Mouse (Mus musculus): ENCODE data around the gene Oard1. TPM values are rescaled to one million over a fixed set of nuclear protein-coding genes. Genes with fewer than 3 reads are reported as not detected.

The Oard1 gene
- polyA plus RNA-seq, 1 experiment, result 44.1 TPM

DNA sequence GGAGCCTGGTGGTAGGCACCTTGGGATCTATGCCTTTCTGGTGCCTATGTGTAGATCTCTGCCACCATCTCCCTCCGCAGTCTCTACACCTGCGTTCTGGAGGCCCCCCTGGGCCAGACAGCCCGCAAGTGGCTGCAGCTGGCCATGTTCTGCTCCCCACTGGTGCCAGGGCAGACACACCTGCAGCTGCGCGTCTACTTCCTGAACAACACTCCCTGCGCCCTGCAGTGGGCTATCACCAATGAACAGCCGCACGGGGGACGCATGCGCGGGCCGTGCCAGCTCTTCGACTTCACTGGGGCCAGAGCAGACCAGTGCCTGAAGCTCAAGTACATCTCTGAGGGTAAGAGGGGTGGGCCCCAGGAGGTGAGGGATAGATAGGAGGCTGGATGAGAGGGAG is 52.3 kb downstream of the Oard1 start:
- no peak overlapping the region for H3K4me3 ChIP-seq (replicated peaks; ENCODE audit: control insufficient read depth, low read depth, low read length)

DNA sequence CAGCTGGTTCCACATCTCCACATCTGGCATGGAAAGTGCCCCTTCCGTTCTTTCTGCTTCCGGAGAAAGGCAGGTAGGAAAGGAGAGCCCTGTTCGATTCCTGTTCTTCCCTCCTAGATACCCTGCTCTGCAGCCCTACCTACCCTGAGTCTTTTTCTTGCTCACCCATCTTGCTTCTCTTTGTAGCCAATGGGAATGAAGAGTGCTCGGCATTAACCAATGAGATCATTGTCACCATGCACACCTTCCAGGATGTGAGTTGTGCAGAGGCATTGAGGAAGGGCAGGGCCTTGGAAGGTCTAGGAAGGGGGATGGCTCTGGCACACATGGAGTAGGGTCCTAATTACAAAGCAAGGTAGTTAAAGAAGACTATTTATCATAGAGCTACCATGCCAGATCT is 53.6 kb downstream of the Oard1 start:
- WGBS, result 85% methylated on average over 4 of the region's 4 CpGs
- H3K4me1 ChIP-seq (ENCODE audit: control insufficient read depth, insufficient read depth, low read length), result no peaks in the 10 kb centered on the region
- no peak overlapping the region for H3K4me3 ChIP-seq (replicated peaks; ENCODE audit: control insufficient read depth, low read depth, low read length)
- no peak for TF ChIP-seq POLR2A (IDR thresholded peaks at IDR 0.05; ENCODE audit: borderline replicate concordance, control insufficient read depth, low read depth, low read length)
- no peak for TF ChIP-seq CTCF (IDR thresholded peaks at IDR 0.05; ENCODE audit: control insufficient read depth, insufficient read depth, low read length)
- no peak overlapping the region for H3K27ac ChIP-seq (ENCODE audit: control insufficient read depth, insufficient read depth, low read depth, low read length, poor library complexity)

More for the DNA sequence above, 52.3 kb downstream of the Oard1 start:
- TF ChIP-seq POLR2A (IDR thresholded peaks at IDR 0.05; ENCODE audit: borderline replicate concordance, control insufficient read depth, low read depth, low read length) (no peak), CTCF (IDR thresholded peaks at IDR 0.05; ENCODE audit: control insufficient read depth, insufficient read depth, low read length) (no peak)
- no peaks in the 10 kb centered on the region for H3K4me1 ChIP-seq (ENCODE audit: control insufficient read depth, insufficient read depth, low read length)
- WGBS, result 51% methylated on average over 13 of the region's 13 CpGs
- H3K27ac ChIP-seq (ENCODE audit: control insufficient read depth, insufficient read depth, low read depth, low read length, poor library complexity), result no peak overlapping the region

Other genes starting within 250 kb of the Oard1 start
- gene A530064D06Rik, start 242.7 kb upstream of the Oard1 start, polyA plus RNA-seq (2011; ENCODE audit: insufficient read depth, insufficient read length, low replicate concordance, missing spikeins), result 3.3 and 8.2 TPM in 2 replicates
- gene Trem1, start 177.2 kb upstream of the Oard1 start, polyA plus RNA-seq (2011; ENCODE audit: insufficient read depth, insufficient read length, low replicate concordance, missing spikeins), result 3.8 and 11.7 TPM in 2 replicates
- gene Trem3, start 162.2 kb upstream of the Oard1 start, polyA plus RNA-seq (2011; ENCODE audit: insufficient read depth, insufficient read length, low replicate concordance, missing spikeins), result 18.5 and 53.5 TPM in 2 replicates
- 5.4 and 21.2 TPM in 2 replicates for gene Treml4, start 145.7 kb upstream of the Oard1 start, polyA plus RNA-seq (2011; ENCODE audit: insufficient read depth, insufficient read length, low replicate concordance, missing spikeins)
- 56.4 and 152 TPM in 2 replicates for gene Treml2, start 110.5 kb upstream of the Oard1 start, polyA plus RNA-seq (2011; ENCODE audit: insufficient read depth, insufficient read length, low replicate concordance, missing spikeins)
- gene B430306N03Rik, start 93.9 kb upstream of the Oard1 start, polyA plus RNA-seq (2011; ENCODE audit: insufficient read depth, insufficient read length, low replicate concordance, missing spikeins), result 14.0 and 32.4 TPM in 2 replicates
- gene Trem2, start 63.6 kb upstream of the Oard1 start, polyA plus RNA-seq (2011; ENCODE audit: insufficient read depth, insufficient read length, low replicate concordance, missing spikeins), result 4.0 and 6.2 TPM in 2 replicates
- gene Treml1, start 50.1 kb upstream of the Oard1 start, polyA plus RNA-seq (2011; ENCODE audit: insufficient read depth, insufficient read length, low replicate concordance, missing spikeins), result 58.8 and 115 TPM in 2 replicates
- 24.2 and 28.6 TPM in 2 replicates for gene Nfya, start 108 bp upstream of the Oard1 start, polyA plus RNA-seq (2011; ENCODE audit: insufficient read depth, insufficient read length, low replicate concordance, missing spikeins)
- gene Apobec2, start 22.9 kb downstream of the Oard1 start, polyA plus RNA-seq (2011; ENCODE audit: insufficient read depth, insufficient read length, low replicate concordance, missing spikeins), result 0.92 TPM in 1 of 2 replicates, not detected in the other
- 307 and 314 TPM in 2 replicates for gene Tspo2, start 41.5 kb downstream of the Oard1 start, polyA plus RNA-seq (2011; ENCODE audit: insufficient read depth, insufficient read length, low replicate concordance, missing spikeins)
- 4.3 and 4.7 TPM in 2 replicates for gene Unc5cl, start 44.9 kb downstream of the Oard1 start, polyA plus RNA-seq (2011; ENCODE audit: insufficient read depth, insufficient read length, low replicate concordance, missing spikeins)

Measured in bone marrow, adult 2 months (tissue).